Mouse (Mus musculus) cerebellum, adult 2 months (tissue): ENCODE measurements around the gene Mob1b. TPM values are rescaled to one million over a fixed set of nuclear protein-coding genes. Genes with fewer than 3 reads are reported as not detected.
A peak's percentile ranks its signal among the peaks of the same experiment; 100 is the strongest.

ENCODE experiments used
- DNase-seq, 2 experiments: peaks; one replicate each; pipeline ENCODE4 v3.0.0; 2021
- H3K27ac ChIP-seq: fragments of 200-500 bp; 2 replicates; pipeline ENCODE4 v1.5.1; 2012; ENCODE audit warnings: low read length, control low read depth, inconsistent platforms; ENCODE audit not compliant: insufficient read depth
- H3K27me3 ChIP-seq: fragments of 200-500 bp; 2 replicates; pipeline ENCODE4 v1.6.1; 2012; ENCODE audit warnings: inconsistent platforms, mild to moderate bottlenecking, low read length, moderate library complexity; ENCODE audit not compliant: control insufficient read depth, insufficient read depth
- H3K4me1 ChIP-seq: fragments of 200-500 bp; 2 replicates; pipeline ENCODE4 v1.6.1; 2011; ENCODE audit warnings: low read length; ENCODE audit not compliant: control insufficient read depth, insufficient read depth
- H3K4me3 ChIP-seq: fragments of 200-500 bp; replicated peaks from 2 replicates; pipeline ENCODE3; 2011; ENCODE audit warnings: mild to moderate bottlenecking, low read depth, low read length, control low read depth; ENCODE audit not compliant: insufficient read depth
- CTCF ChIP-seq: fragments of 200-500 bp; IDR thresholded peaks from 2 replicates; pipeline ENCODE4 v1.5.1; 2011; ENCODE audit warnings: low read depth, mild to moderate bottlenecking, control low read depth, low read length, moderate library complexity, borderline replicate concordance; ENCODE audit not compliant: insufficient read depth
- POLR2A ChIP-seq: fragments of 200-500 bp; IDR thresholded peaks from 2 replicates; pipeline ENCODE4 v1.6.1; 2011; ENCODE audit warnings: low read length, control low read depth, borderline replicate concordance; ENCODE audit not compliant: insufficient read depth
- WGBS: fragments of 180-500 bp; shearing (Covaris S2); methylation state at CpG from one replicate; pipeline ENCODE4 v1.1.7; 2018; 5-methylcytosine and 5-hydroxymethylcytosine counted together
- polyA plus RNA-seq: library from polyadenylated mRNA; depleted of rRNA; stranded (reverse); fragments of >200 nt; gene quantifications from 2 replicates; pipeline ENCODE4 v1.2.3, GENCODE M21; 2012

Gene Mob1b
- polyA plus RNA-seq, 1 experiment: 11.9 TPM

- Histone ChIP-seq H3K4me3 (no peak overlapping the region), H3K27me3 (no peaks in the 10 kb centered on the region), H3K27ac (no peak overlapping the region), H3K4me1 (no peaks in the 10 kb centered on the region)
- TF ChIP-seq POLR2A (no peak), CTCF (no peak)
- DNase-seq: no peak
- WGBS: 66% methylated on average over 3 of the region's 3 CpGs
Measured at GRCm38 (mm10) chr5:88684226-88684625, 36.4 kb upstream of the Mob1b start.

GRCm38 (mm10) chr5:88685306-88685705, 35.3 kb upstream of the Mob1b start:
- TF ChIP-seq POLR2A: no peak
- no peak for TF ChIP-seq CTCF
- WGBS: 29% methylated on average over 6 of the region's 6 CpGs
- H3K27me3 ChIP-seq: no peaks in the 10 kb centered on the region
- H3K4me1 ChIP-seq: no peaks in the 10 kb centered on the region
- no peak for DNase-seq
- H3K4me3 ChIP-seq: no peak overlapping the region
- H3K27ac ChIP-seq: no peak overlapping the region

GRCm38 (mm10) chr5:88685745-88686299, 34.8 kb upstream of the Mob1b start:
- H3K27ac ChIP-seq: no peak overlapping the region
- H3K27me3 ChIP-seq: no peaks in the 10 kb centered on the region
- DNase-seq: no peak
- 84% methylated on average over 6 of the region's 6 CpGs for WGBS
- H3K4me3 ChIP-seq: no peak overlapping the region
- TF ChIP-seq CTCF (no peak), POLR2A (no peak)
- no peaks in the 10 kb centered on the region for H3K4me1 ChIP-seq

- Histone ChIP-seq H3K27ac (no peak overlapping the region), H3K4me1 (no peaks in the 10 kb centered on the region), H3K4me3 (no peak overlapping the region), H3K27me3 (no peaks in the 10 kb centered on the region)
- WGBS: 86% methylated on average over 8 of the region's 8 CpGs
- DNase-seq: no peak
- TF ChIP-seq POLR2A (no peak), CTCF (no peak)
Measured at GRCm38 (mm10) chr5:88687996-88688406, 32.7 kb upstream of the Mob1b start.

GRCm38 (mm10) chr5:88688583-88689187, 32.0 kb upstream of the Mob1b start:
- no peak overlapping the region for H3K27ac ChIP-seq
- TF ChIP-seq POLR2A (no peak), CTCF (no peak)
- H3K27me3 ChIP-seq: no peaks in the 10 kb centered on the region
- H3K4me3 ChIP-seq: no peak overlapping the region
- DNase-seq: no peak
- 81% methylated on average over 15 of the region's 15 CpGs for WGBS
- no peaks in the 10 kb centered on the region for H3K4me1 ChIP-seq

GRCm38 (mm10) chr5:88689279-88689938, 31.2 kb upstream of the Mob1b start:
- H3K27ac ChIP-seq: no peak overlapping the region
- no peaks in the 10 kb centered on the region for H3K27me3 ChIP-seq
- no peak overlapping the region for H3K4me3 ChIP-seq
- no peaks in the 10 kb centered on the region for H3K4me1 ChIP-seq
- 73% methylated on average over 3 of the region's 3 CpGs for WGBS
- TF ChIP-seq POLR2A: no peak
- peak; percentile 28; the same call in 1 of the 2 replicates for TF ChIP-seq CTCF
- DNase-seq: peak; percentile 17 to 42

- no peak overlapping the region for H3K4me3 ChIP-seq
- no peaks in the 10 kb centered on the region for H3K4me1 ChIP-seq
- DNase-seq: no peak
- no peak overlapping the region for H3K27ac ChIP-seq
- no peaks in the 10 kb centered on the region for H3K27me3 ChIP-seq
- WGBS: 87% methylated on average over 10 of the region's 10 CpGs
- no peak for TF ChIP-seq CTCF
- TF ChIP-seq POLR2A: no peak
Measured at GRCm38 (mm10) chr5:88690681-88691505, 29.8 kb upstream of the Mob1b start.
